Mouse (Mus musculus): ENCODE results near the gene Rassf5. TPM values are rescaled to one million over a fixed set of nuclear protein-coding genes. Genes with fewer than 3 reads are reported as not detected.

The Rassf5 gene
- total RNA-seq, 1 experiment from 2014 or later = 231 TPM

GRCm38 (mm10) chr1:131263905-131264304, 18.8 kb upstream of the Rassf5 start:
- no peak for ATAC-seq (replicated peaks; ENCODE audit: insufficient number of reproducible peaks, low FRiP score, low TSS enrichment, poor library complexity, severe bottlenecking)

- ATAC-seq (replicated peaks; ENCODE audit: insufficient number of reproducible peaks, low FRiP score, low TSS enrichment, poor library complexity, severe bottlenecking) = 0 out of 2 replicates have a peak, but pooled peaks have one; percentile 52
Observed at GRCm38 (mm10) chr1:131260309-131260656, 15.2 kb upstream of the Rassf5 start.

GRCm38 (mm10) chr1:131259632-131260308, 14.7 kb upstream of the Rassf5 start:
- no peak for ATAC-seq (replicated peaks; ENCODE audit: insufficient number of reproducible peaks, low FRiP score, low TSS enrichment, poor library complexity, severe bottlenecking)

- ATAC-seq (replicated peaks; ENCODE audit: insufficient number of reproducible peaks, low FRiP score, low TSS enrichment, poor library complexity, severe bottlenecking) = no peak
Observed at GRCm38 (mm10) chr1:131257288-131257687, 12.2 kb upstream of the Rassf5 start.

- ATAC-seq (replicated peaks; ENCODE audit: insufficient number of reproducible peaks, low FRiP score, low TSS enrichment, poor library complexity, severe bottlenecking) = peak; percentile 52
Observed at GRCm38 (mm10) chr1:131252516-131253250, 7.6 kb upstream of the Rassf5 start.

GRCm38 (mm10) chr1:131246433-131247395, 1.7 kb upstream of the Rassf5 start:
- no peak for ATAC-seq (replicated peaks; ENCODE audit: insufficient number of reproducible peaks, low FRiP score, low TSS enrichment, poor library complexity, severe bottlenecking)

GRCm38 (mm10) chr1:131245926-131246325, 868 bp upstream of the Rassf5 start:
- ATAC-seq (replicated peaks; ENCODE audit: insufficient number of reproducible peaks, low FRiP score, low TSS enrichment, poor library complexity, severe bottlenecking) = peak; percentile 34; the same call in 1 of the 2 replicates

- no peak for ATAC-seq (replicated peaks; ENCODE audit: insufficient number of reproducible peaks, low FRiP score, low TSS enrichment, poor library complexity, severe bottlenecking)
Observed at GRCm38 (mm10) chr1:131244536-131245088, 446 bp downstream of the Rassf5 start.

- ATAC-seq (replicated peaks; ENCODE audit: insufficient number of reproducible peaks, low FRiP score, low TSS enrichment, poor library complexity, severe bottlenecking) = no peak
Observed at GRCm38 (mm10) chr1:131242956-131243355, 2.1 kb downstream of the Rassf5 start.

GRCm38 (mm10) chr1:131239576-131240193, 5.4 kb downstream of the Rassf5 start:
- no peak for ATAC-seq (replicated peaks; ENCODE audit: insufficient number of reproducible peaks, low FRiP score, low TSS enrichment, poor library complexity, severe bottlenecking)

GRCm38 (mm10) chr1:131238931-131239381, 6.1 kb downstream of the Rassf5 start:
- no peak for ATAC-seq (replicated peaks; ENCODE audit: insufficient number of reproducible peaks, low FRiP score, low TSS enrichment, poor library complexity, severe bottlenecking)

GRCm38 (mm10) chr1:131236077-131236476, 9.0 kb downstream of the Rassf5 start:
- no peak for ATAC-seq (replicated peaks; ENCODE audit: insufficient number of reproducible peaks, low FRiP score, low TSS enrichment, poor library complexity, severe bottlenecking)

- no peak for ATAC-seq (replicated peaks; ENCODE audit: insufficient number of reproducible peaks, low FRiP score, low TSS enrichment, poor library complexity, severe bottlenecking)
Observed at GRCm38 (mm10) chr1:131233527-131233926, 11.5 kb downstream of the Rassf5 start.

GRCm38 (mm10) chr1:131228659-131229058, 16.4 kb downstream of the Rassf5 start:
- ATAC-seq (replicated peaks; ENCODE audit: insufficient number of reproducible peaks, low FRiP score, low TSS enrichment, poor library complexity, severe bottlenecking) = no peak

- no peak; the same call in 1 of the 2 replicates for ATAC-seq (replicated peaks; ENCODE audit: insufficient number of reproducible peaks, low FRiP score, low TSS enrichment, poor library complexity, severe bottlenecking)
Observed at GRCm38 (mm10) chr1:131228225-131228624, 16.8 kb downstream of the Rassf5 start.

- ATAC-seq (replicated peaks; ENCODE audit: insufficient number of reproducible peaks, low FRiP score, low TSS enrichment, poor library complexity, severe bottlenecking) = 0 out of 2 replicates have a peak, but pooled peaks have one; percentile 17
Observed at GRCm38 (mm10) chr1:131224848-131225471, 20.1 kb downstream of the Rassf5 start.

GRCm38 (mm10) chr1:131223345-131223744, 21.7 kb downstream of the Rassf5 start:
- no peak for ATAC-seq (replicated peaks; ENCODE audit: insufficient number of reproducible peaks, low FRiP score, low TSS enrichment, poor library complexity, severe bottlenecking)

Data from monocyte, adult 5-6 weeks (primary cell).